Mouse (Mus musculus): ENCODE data around the gene Rybp. TPM values are rescaled to one million over a fixed set of nuclear protein-coding genes. Genes with fewer than 3 reads are reported as not detected.

Gene Rybp
- total RNA-seq, 2 experiments from 2014 or later: 8.6 to 12.7 TPM

DNA sequence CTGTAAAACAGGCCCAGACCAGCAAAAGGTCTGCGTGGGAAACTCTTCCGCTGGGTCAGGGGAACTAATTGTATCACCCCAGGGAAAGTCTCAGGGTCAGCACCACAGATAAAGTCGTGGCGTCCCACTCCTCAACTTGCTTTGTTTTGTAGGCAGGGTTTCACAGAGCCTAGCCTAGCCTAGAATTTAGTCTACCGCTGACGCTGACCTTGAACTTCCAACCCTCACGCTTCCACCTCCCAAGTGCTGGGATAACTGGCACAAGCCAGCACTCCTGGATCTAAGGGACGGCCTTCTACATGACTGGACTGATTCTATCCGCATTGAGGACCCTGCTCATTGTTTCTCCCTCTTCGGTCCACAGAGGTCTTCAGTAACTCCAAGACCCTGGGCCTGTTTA lies 63.9 kb downstream of the Rybp start:
- ATAC-seq (replicated peaks; ENCODE audit: low FRiP score, poor library complexity, severe bottlenecking): no peak

DNA sequence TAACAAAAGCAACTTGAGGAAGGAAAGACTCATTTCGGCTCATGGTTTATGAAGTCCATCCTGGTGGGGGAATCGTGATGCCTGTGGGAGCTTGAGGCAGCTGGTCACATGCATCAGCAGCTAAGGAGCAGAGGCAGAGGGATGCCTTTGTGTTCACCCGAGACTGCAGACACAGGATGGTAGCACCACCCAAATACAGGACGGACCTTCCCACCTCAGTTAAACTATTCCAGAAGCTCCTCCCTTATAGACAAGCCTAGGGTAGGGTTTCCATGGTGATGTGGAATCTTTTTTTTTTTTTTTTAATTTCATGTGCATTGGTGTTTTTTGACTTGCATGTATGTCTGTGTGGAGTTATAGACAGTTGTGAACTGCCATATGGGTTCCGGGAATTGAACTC lies 64.4 kb downstream of the Rybp start:
- no peak for ATAC-seq (replicated peaks; ENCODE audit: low FRiP score, poor library complexity, severe bottlenecking)

DNA sequence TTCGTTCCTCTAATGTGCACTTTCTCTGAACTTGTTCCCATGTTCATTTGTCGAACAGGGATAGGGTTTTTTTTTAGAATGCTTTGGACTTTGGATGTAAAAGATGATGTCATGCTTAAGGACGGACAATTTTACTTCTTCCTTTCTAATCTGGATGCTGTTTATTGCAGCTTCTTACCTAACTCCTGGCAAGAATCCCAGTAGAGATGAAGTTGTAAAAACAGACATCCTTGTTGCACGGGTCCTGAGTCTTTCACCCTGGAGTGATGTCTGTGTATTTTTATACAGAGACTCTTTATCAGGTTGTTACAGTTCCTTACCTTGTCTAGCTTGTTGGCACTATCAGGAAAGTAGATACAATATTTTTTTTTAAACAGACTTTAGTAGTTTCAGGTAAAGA lies 65.5 kb downstream of the Rybp start:
- ATAC-seq (replicated peaks; ENCODE audit: low FRiP score, poor library complexity, severe bottlenecking): no peak

GRCm38 (mm10) chr6:100220917-100221560 lies 66.2 kb downstream of the Rybp start:
- no peak for ATAC-seq (replicated peaks; ENCODE audit: low FRiP score, poor library complexity, severe bottlenecking)

GRCm38 (mm10) chr6:100219971-100220370 lies 67.3 kb downstream of the Rybp start:
- ATAC-seq (replicated peaks; ENCODE audit: low FRiP score, poor library complexity, severe bottlenecking): no peak

DNA sequence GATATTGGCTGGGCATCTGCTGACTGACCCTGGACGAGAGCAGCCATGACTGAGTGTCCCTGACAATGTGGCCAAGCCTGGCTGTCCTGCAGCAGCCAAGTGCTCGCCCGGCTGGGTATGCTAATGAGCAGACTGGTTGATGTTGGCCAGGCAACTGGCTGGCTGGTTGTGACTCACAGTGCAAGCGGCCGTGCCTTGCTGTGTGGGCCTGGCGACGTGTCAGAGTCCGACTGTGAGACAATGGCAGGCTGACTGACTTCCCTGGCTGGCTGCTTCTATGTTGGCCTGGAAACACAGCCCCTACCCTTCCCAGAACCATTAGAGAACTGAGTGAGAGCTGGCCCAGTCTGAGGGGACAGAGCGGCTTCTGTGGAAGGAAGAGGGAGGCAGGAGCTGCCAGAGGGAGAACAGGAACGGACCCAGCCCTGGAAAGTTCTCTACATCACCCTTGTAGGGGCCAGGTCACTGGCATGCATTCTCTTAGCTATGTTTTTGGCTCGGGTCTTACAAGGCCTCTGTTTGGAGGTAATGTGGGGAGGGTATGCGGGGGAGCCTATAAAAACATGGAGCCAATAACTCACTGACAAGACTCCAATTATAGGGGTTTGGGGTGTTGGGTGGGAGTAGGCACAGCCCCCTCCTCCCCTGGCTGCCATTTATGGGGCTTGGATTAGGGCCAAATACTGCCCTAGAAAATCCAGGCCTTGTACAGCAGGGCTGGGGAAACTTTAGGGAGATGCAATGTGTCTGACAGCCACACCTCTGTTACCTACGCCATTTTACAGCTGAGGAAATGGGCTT lies 68.5 kb downstream of the Rybp start:
- ATAC-seq (replicated peaks; ENCODE audit: low FRiP score, poor library complexity, severe bottlenecking): no peak

- ATAC-seq (replicated peaks; ENCODE audit: low FRiP score, poor library complexity, severe bottlenecking): no peak
These were observed 69.8 kb downstream of the Rybp start for GRCm38 (mm10) chr6:100217507-100217906.

GRCm38 (mm10) chr6:100216945-100217344 lies 70.3 kb downstream of the Rybp start:
- ATAC-seq (replicated peaks; ENCODE audit: low FRiP score, poor library complexity, severe bottlenecking): no peak

DNA sequence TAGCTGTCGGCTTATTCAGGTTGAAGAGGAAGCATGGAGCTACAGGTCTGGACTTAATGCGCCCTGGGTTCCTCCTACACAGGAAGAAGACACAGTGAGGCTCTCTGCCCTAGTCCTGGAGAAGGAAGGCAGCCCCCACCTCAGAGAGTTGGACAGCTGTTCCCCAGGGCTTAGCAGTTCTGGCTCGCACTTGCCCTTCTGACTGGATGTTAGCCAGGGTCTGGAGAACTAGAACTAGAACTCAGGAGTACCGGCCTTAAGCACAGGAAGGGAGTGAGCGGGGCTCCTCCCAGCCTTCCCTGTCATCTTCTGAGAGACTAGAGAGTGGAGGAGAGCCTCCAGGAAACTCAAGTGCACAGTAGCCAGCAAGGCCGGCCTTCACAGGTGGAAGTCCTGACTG lies 71.5 kb downstream of the Rybp start:
- ATAC-seq (replicated peaks; ENCODE audit: low FRiP score, poor library complexity, severe bottlenecking): no peak

- ATAC-seq (replicated peaks; ENCODE audit: low FRiP score, poor library complexity, severe bottlenecking): no peak
These were observed 73.0 kb downstream of the Rybp start for GRCm38 (mm10) chr6:100214132-100214913.

DNA sequence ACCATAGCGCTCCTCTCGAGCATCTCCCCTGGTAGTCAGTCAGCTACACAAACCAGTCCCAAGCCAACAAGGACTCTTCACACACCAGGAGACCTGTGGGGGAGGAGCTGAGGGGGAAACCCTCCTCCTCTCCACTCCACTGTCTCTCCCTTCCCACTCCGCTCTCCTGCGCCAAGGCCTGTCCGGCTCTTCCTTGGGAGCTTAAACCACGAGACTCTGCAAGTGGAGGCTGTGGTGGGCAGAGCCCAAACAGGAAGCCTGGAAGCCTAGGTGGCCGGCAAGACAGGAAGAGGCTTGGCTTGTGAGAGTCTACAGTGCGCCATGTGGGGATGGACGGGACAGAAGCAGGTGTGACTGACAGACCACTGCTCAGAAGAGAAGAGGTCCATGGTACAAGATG lies 73.7 kb downstream of the Rybp start:
- ATAC-seq (replicated peaks; ENCODE audit: low FRiP score, poor library complexity, severe bottlenecking): no peak

DNA sequence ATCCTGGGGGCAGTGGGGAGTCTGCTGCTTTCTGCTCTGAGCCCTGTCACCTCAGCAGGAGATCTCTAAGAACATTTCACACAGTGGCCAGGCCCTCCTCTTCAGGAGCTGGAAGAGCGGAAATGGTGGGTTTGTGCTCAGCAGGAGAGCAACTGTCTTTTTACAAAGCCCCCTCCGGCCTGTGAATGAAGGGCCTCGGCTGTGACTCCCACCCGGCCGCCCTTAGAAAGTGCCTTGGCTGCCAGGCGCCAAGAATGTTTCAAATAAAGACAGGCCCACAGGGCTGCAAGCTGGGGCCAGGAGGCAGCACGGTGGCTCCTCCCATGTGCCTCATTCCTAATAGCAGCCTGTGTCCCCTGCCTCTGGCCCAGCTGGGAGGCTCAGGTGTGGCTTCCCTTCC lies 74.5 kb downstream of the Rybp start:
- ATAC-seq (replicated peaks; ENCODE audit: low FRiP score, poor library complexity, severe bottlenecking): no peak

DNA sequence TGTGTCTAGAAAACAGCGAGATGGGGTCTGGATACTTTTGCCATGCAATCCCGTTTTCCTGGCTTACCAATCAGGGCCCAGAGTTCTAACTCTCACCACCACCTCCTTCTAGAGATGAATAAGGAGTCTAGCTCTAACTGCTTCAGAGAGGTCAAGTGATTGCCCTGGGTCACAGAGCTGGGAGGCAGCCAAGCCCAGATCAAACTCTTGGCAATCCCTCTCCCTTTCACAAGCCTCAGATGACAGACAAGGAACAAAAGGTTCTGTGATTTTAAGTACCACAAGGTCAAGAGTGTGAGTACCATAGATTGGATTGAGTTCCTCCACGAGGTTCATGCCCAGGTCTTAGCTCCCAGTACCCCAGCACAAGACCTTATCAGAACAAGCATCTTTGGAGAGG lies 75.6 kb downstream of the Rybp start:
- ATAC-seq (replicated peaks; ENCODE audit: low FRiP score, poor library complexity, severe bottlenecking): no peak

GRCm38 (mm10) chr6:100210517-100210916 lies 76.8 kb downstream of the Rybp start:
- ATAC-seq (replicated peaks; ENCODE audit: low FRiP score, poor library complexity, severe bottlenecking): no peak

DNA sequence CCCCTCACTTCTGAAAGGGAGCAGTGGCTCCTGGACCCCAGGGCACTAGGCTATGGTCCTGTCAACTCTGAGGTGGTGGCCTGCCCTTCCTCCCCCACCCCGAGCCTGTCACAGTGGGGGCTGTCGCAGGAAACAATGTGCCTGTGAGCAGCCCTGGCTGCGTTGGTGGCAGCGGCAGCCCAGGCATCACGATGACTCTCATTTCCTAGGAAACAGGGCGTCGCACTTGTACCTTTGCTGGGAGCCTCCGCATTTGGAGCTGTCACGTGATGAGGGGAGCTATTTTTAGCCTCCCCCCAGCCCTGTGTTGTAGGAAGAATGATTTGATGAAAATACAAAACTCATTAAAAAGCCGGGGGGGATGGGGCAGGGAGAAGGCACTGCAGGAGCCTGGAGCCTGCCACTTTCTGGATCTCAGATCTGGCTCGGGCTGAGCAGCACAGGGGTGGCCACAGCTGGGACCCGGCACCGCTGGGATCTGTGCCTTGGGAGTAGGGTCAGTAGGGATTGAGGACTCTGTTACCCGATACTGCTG lies 80.5 kb downstream of the Rybp start:
- ATAC-seq (replicated peaks; ENCODE audit: low FRiP score, poor library complexity, severe bottlenecking): no peak

- ATAC-seq (replicated peaks; ENCODE audit: low FRiP score, poor library complexity, severe bottlenecking): no peak
These were observed 81.0 kb downstream of the Rybp start for GRCm38 (mm10) chr6:100206261-100206660.

DNA sequence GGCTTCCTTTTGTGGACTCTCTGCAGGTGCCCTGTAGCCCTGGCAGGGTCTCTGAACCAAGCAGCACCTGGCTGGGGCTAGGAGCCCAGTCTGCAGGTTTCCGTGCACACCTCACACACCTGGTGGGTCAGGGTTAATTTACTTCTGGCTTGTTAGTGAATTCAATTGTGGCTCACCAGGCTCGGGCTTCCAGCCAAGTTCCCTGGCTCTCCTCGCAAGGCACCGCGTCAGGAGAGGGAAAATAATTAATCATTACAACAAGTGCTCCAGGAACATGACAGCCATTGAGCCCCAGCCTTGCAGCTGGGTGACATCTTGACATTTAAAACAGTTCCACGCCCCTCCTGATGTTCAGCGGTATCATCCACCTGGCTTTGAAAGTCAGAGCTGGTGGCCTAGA lies 82.8 kb downstream of the Rybp start:
- ATAC-seq (replicated peaks; ENCODE audit: low FRiP score, poor library complexity, severe bottlenecking): no peak

GRCm38 (mm10) chr6:100203492-100203891 lies 83.8 kb downstream of the Rybp start:
- no peak for ATAC-seq (replicated peaks; ENCODE audit: low FRiP score, poor library complexity, severe bottlenecking)

- ATAC-seq (replicated peaks; ENCODE audit: low FRiP score, poor library complexity, severe bottlenecking): no peak
These were observed 85.2 kb downstream of the Rybp start for GRCm38 (mm10) chr6:100202091-100202490.

GRCm38 (mm10) chr6:100197102-100197501 lies 90.2 kb downstream of the Rybp start:
- no peak for ATAC-seq (replicated peaks; ENCODE audit: low FRiP score, poor library complexity, severe bottlenecking)
